Mouse (Mus musculus): ENCODE results near the gene Sprr2b. TPM values are rescaled to one million over a fixed set of nuclear protein-coding genes. Genes with fewer than 3 reads are reported as not detected.
"Not testable (repeated sequence)": the region's sequence is repeated elsewhere in the genome, so short reads cannot be mapped to it uniquely, and the experiment has no call there.

Sprr2b gene
- not detected in 2 replicates for total RNA-seq (2014; rRNA removed; ENCODE audit: low replicate concordance)
- polyA plus RNA-seq (2015; fragmentation: Nextera tagmentation; extraction: Ambion mirVana), result 0.20 TPM in 1 of 2 replicates, not detected in the other

GRCm38 (mm10) chr3:92316320-92316719, at the start of gene Sprr2b:
Gene Sprr2b, plus strand, starts transcription at chr3:92316620.
- Histone ChIP-seq H3K9ac (replicated peaks; ENCODE audit: low read depth, low read length) (no peak within 1 kb of the TSS), H3K4me2 (ENCODE audit: low read depth, low read length) (no peak within 1 kb of the TSS), H3K27me3 (ENCODE audit: control insufficient read depth, insufficient read depth, low read length) (no peaks in the 10 kb centered on the region), H3K36me3 (replicated peaks; ENCODE audit: control insufficient read depth, insufficient read depth, low read length) (no peaks in the 10 kb centered on the region), H3K4me1 (ENCODE audit: control insufficient read depth, insufficient read depth) (no peaks in the 10 kb centered on the region), H3K9me3 (replicated peaks; ENCODE audit: control insufficient read depth, low read length) (no peaks in the 10 kb centered on the region), H3K27ac (ENCODE audit: low read depth) (no peak within 1 kb of the TSS), H3K4me3 (ENCODE audit: low read depth, low read length) (no peak within 1 kb of the TSS)
- TF ChIP-seq CTCF (IDR thresholded peaks at IDR 0.05; ENCODE audit: low read depth) (no peak), EP300 (IDR thresholded peaks at IDR 0.05; ENCODE audit: low read depth) (no peak)
- DNase-seq (ENCODE audit: low spot score) (no peak), ATAC-seq (ENCODE audit: insufficient read depth, low read depth) (no peak)
- WGBS, result 67% methylated on average over 2 of the region's 2 CpGs

GRCm38 (mm10) chr3:92271414-92271985, 44.9 kb upstream of the Sprr2b start:
- DNase-seq (ENCODE audit: low spot score); H3K36me3 ChIP-seq (replicated peaks; ENCODE audit: control insufficient read depth, insufficient read depth, low read length); H3K9ac ChIP-seq (replicated peaks; ENCODE audit: low read depth, low read length); H3K4me1 ChIP-seq (ENCODE audit: control insufficient read depth, insufficient read depth); H3K27ac ChIP-seq (ENCODE audit: low read depth); H3K9me3 ChIP-seq (replicated peaks; ENCODE audit: control insufficient read depth, low read length); ATAC-seq (ENCODE audit: insufficient read depth, low read depth); H3K4me3 ChIP-seq (ENCODE audit: low read depth, low read length); H3K4me2 ChIP-seq (ENCODE audit: low read depth, low read length); H3K27me3 ChIP-seq (ENCODE audit: control insufficient read depth, insufficient read depth, low read length): not testable (repeated sequence)
- WGBS, result no CpG with 5 or more reads among the region's 4 CpGs

GRCm38 (mm10) chr3:92273504-92273903, 42.9 kb upstream of the Sprr2b start:
- not testable (repeated sequence) for H3K9ac ChIP-seq (replicated peaks; ENCODE audit: low read depth, low read length); H3K36me3 ChIP-seq (replicated peaks; ENCODE audit: control insufficient read depth, insufficient read depth, low read length); H3K27me3 ChIP-seq (ENCODE audit: control insufficient read depth, insufficient read depth, low read length); H3K4me2 ChIP-seq (ENCODE audit: low read depth, low read length); ATAC-seq (ENCODE audit: insufficient read depth, low read depth); H3K4me1 ChIP-seq (ENCODE audit: control insufficient read depth, insufficient read depth); DNase-seq (ENCODE audit: low spot score); H3K9me3 ChIP-seq (replicated peaks; ENCODE audit: control insufficient read depth, low read length); H3K27ac ChIP-seq (ENCODE audit: low read depth); H3K4me3 ChIP-seq (ENCODE audit: low read depth, low read length)

- not testable (repeated sequence) for H3K4me2 ChIP-seq (ENCODE audit: low read depth, low read length); H3K27me3 ChIP-seq (ENCODE audit: control insufficient read depth, insufficient read depth, low read length); ATAC-seq (ENCODE audit: insufficient read depth, low read depth); H3K9ac ChIP-seq (replicated peaks; ENCODE audit: low read depth, low read length); H3K9me3 ChIP-seq (replicated peaks; ENCODE audit: control insufficient read depth, low read length); H3K27ac ChIP-seq (ENCODE audit: low read depth); H3K36me3 ChIP-seq (replicated peaks; ENCODE audit: control insufficient read depth, insufficient read depth, low read length); H3K4me3 ChIP-seq (ENCODE audit: low read depth, low read length); DNase-seq (ENCODE audit: low spot score); H3K4me1 ChIP-seq (ENCODE audit: control insufficient read depth, insufficient read depth)
- WGBS, result no CpG with 5 or more reads among the region's 1 CpGs
Measured at GRCm38 (mm10) chr3:92274018-92274417, 42.4 kb upstream of the Sprr2b start.

- not testable (repeated sequence) for H3K9me3 ChIP-seq (replicated peaks; ENCODE audit: control insufficient read depth, low read length); ATAC-seq (ENCODE audit: insufficient read depth, low read depth); H3K27me3 ChIP-seq (ENCODE audit: control insufficient read depth, insufficient read depth, low read length); H3K27ac ChIP-seq (ENCODE audit: low read depth); DNase-seq (ENCODE audit: low spot score); H3K36me3 ChIP-seq (replicated peaks; ENCODE audit: control insufficient read depth, insufficient read depth, low read length); H3K4me1 ChIP-seq (ENCODE audit: control insufficient read depth, insufficient read depth); H3K4me2 ChIP-seq (ENCODE audit: low read depth, low read length); H3K4me3 ChIP-seq (ENCODE audit: low read depth, low read length); H3K9ac ChIP-seq (replicated peaks; ENCODE audit: low read depth, low read length)
Measured at GRCm38 (mm10) chr3:92279663-92280062, 36.8 kb upstream of the Sprr2b start.

DNA sequence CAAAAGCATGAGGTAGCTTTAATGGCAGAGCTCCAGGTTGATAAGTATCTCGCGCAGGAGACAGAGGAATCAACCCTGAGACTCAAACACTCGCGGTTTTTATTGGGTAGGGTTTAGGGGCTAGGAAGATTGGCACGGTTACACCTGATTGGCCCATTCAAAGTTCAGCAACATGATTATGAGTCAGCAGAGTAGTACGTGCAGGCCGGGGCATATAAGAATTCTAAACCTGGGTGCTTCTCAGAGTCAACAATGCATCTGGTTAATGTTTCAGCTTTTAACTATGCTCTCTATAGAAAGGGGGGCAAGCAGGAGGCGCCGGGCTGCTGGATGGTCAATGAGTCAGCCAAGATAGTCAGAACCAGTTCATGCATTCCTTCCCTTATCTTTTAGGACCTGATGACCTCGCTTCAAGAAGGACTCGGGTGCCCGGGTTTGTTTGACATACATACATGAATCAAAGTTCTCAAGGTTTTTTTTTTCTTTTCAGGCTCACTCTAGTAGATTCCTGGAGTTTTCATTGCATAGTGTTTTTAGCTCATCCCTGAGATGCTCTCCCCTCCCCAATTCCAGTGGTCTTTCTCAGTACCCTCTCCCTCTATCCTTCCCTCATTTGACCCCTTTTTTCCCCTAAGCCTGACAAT, 35.3 kb upstream of the Sprr2b start:
- ATAC-seq (ENCODE audit: insufficient read depth, low read depth), result peak; percentile 31
- not testable (repeated sequence) for H3K27ac ChIP-seq (ENCODE audit: low read depth)
- WGBS, result 14% methylated on average over 5 of the region's 12 CpGs

DNA sequence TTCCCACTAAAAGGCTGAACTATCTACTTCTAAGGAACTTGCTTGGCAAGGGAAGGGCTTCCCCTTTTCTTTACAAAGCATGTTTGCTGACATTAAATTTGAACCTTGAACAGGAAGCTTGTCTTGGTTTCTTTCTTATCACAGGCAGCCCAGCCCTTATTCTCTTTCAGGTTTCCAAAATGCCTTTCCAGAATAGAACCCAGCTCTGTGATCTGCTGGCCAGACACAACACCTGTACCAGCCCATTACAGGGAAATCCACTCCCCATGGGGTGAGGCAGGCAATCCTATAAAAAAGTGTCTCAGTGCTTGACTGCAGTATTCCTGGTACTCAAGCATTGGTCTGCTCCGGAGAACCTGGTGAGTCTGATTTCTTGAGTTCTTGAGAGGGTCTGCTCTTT, 31.3 kb upstream of the Sprr2b start, which contains the start of gene Sprr2a3:
Sprr2a3 (plus strand) TSS at position 317 of the 400 bp plus-strand sequence.
- not testable (repeated sequence) for H3K27me3 ChIP-seq (ENCODE audit: control insufficient read depth, insufficient read depth, low read length); H3K4me3 ChIP-seq (ENCODE audit: low read depth, low read length); H3K9me3 ChIP-seq (replicated peaks; ENCODE audit: control insufficient read depth, low read length); ATAC-seq (ENCODE audit: insufficient read depth, low read depth); H3K4me1 ChIP-seq (ENCODE audit: control insufficient read depth, insufficient read depth); H3K27ac ChIP-seq (ENCODE audit: low read depth); H3K4me2 ChIP-seq (ENCODE audit: low read depth, low read length); DNase-seq (ENCODE audit: low spot score); H3K9ac ChIP-seq (replicated peaks; ENCODE audit: low read depth, low read length); H3K36me3 ChIP-seq (replicated peaks; ENCODE audit: control insufficient read depth, insufficient read depth, low read length)
- WGBS, result 79% methylated on average over 1 of the region's 1 CpGs

More for the DNA sequence above, 35.3 kb upstream of the Sprr2b start:
- H3K4me1 ChIP-seq (ENCODE audit: control insufficient read depth, insufficient read depth); H3K9me3 ChIP-seq (replicated peaks; ENCODE audit: control insufficient read depth, low read length); H3K36me3 ChIP-seq (replicated peaks; ENCODE audit: control insufficient read depth, insufficient read depth, low read length); H3K9ac ChIP-seq (replicated peaks; ENCODE audit: low read depth, low read length); H3K4me3 ChIP-seq (ENCODE audit: low read depth, low read length); H3K27me3 ChIP-seq (ENCODE audit: control insufficient read depth, insufficient read depth, low read length); H3K4me2 ChIP-seq (ENCODE audit: low read depth, low read length); DNase-seq (ENCODE audit: low spot score): not testable (repeated sequence)

DNA sequence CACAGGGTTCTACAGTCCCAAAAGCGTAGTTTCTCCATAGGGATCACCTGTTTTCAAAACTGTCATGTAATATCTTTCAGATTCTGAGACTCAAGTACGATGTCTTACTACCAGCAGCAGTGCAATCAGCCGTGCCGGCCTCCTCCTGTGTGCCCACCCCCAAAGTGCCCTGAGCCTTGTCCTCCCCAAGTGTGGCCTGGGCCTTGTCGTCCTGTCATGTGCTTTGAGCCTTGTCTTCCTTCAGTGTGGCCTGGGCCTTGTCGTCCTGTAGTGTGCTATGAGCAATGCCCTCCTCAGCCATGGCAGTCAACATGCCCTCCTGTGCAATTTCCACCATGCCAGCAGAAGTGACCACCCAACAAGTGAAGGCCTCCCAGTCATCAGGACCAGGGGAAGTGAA, 27.9 kb upstream of the Sprr2b start:
- DNase-seq (ENCODE audit: low spot score); H3K27ac ChIP-seq (ENCODE audit: low read depth); H3K4me2 ChIP-seq (ENCODE audit: low read depth, low read length); H3K4me3 ChIP-seq (ENCODE audit: low read depth, low read length); H3K9me3 ChIP-seq (replicated peaks; ENCODE audit: control insufficient read depth, low read length); H3K36me3 ChIP-seq (replicated peaks; ENCODE audit: control insufficient read depth, insufficient read depth, low read length); H3K27me3 ChIP-seq (ENCODE audit: control insufficient read depth, insufficient read depth, low read length); ATAC-seq (ENCODE audit: insufficient read depth, low read depth); H3K9ac ChIP-seq (replicated peaks; ENCODE audit: low read depth, low read length); H3K4me1 ChIP-seq (ENCODE audit: control insufficient read depth, insufficient read depth): not testable (repeated sequence)
- 72% methylated on average over 5 of the region's 6 CpGs for WGBS

Data from heart, postnatal 0 days (tissue).